Mouse (Mus musculus) neural tube, embryonic 10.5 days (tissue): ENCODE measurements around the gene Tesc.
A peak's percentile ranks its signal among the peaks of the same experiment; 100 is the strongest.

Experiments used
- DNase-seq: peaks from one replicate; pipeline ENCODE4 v3.0.0-alpha.2; 2017; ENCODE audit warnings: low spot score; ENCODE audit errors: extremely low spot score

Gene Tesc

DNA sequence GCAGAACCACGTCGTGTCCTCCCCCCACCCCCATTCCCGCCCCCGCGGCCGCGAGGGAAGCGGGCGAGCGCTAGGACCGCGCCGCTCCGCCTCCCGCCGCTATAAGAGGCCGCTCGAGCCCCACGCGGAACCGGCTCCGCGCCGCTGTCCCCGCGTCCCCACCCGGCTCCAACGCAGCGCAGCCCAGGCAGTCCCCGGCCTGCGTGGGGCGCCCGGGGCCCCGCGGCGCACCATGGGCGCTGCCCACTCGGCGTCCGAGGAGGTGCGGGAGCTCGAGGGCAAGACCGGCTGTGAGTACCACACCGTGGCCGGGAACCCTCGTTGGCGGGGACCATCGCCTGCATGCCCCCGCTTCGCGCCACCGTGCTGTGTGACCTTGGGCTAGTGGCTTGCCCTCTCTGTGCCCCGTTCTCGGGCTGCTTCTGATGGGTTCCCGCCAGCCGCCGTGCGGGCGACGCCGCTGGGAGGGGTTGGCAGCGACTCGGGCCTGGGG is at the start of gene Tesc:
Tesc (plus strand) TSS at position 46 of the 493 bp plus-strand sequence.
- DNase-seq: peak; percentile 43

DNA sequence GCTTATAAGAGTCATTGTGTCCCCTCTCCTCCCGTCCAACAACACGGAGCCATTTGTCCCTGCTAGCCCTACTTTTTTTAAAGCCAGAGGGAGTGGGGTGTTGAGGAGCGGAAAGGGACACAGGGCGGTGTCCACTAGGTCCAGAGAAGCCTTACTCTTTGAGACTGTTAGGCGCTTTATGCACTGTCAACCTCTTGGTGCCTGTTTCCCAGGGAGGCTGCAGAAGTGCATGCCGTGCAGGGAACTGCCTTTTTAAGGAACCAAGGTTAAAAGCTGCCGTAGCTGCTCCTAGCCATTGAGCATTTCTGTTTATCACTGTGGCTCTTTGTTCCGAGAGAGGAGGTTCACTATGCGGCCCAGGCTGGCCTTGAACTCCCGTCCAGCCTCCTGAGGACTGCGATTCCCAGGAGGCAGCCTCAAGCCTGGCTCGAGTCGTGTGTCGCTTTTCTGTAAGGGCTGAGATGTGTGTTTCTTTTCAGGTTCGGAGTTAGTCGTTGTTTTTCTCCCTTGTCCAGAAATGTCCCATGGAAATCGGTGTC is 49.3 kb upstream of the Tesc start:
- DNase-seq: no peak

DNA sequence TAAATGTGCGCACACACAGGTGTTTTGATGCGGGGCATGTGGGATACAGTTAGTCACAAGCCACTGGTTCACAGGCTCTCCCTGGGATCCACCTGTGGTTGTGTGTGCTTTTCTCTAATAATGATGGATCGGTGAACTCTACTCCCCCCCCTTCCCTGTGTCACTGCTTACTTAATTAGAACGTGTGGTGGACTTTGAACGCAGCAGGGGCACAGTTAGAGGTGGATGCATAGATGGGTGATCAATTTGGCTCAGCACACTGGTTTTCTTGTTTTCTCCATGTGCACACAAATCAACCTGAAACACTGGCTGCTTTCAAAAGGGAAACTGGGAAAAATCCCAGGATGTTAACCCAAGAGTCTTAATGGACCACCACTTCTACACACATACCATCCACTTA is 48.5 kb upstream of the Tesc start:
- no peak for DNase-seq

DNA sequence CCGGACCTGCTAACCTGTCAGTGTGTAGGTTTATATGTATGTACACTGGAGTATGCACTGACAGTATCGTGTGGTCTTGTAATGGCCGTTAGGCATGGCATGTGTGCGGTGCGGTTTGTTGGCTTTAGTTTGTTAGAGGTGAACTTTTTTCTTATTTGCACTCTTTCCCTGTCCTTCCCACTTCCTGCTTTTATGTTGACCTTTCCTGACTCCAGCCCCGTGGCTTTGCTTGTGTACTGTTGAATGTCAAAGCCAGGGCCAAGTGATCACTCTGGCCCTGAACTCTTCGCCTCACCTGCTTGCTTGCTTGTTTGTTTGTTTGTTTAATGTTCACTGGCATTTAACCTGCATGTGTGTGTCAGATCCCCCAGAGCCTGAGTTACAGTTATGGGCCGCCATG is 46.6 kb upstream of the Tesc start:
- DNase-seq: no peak

DNA sequence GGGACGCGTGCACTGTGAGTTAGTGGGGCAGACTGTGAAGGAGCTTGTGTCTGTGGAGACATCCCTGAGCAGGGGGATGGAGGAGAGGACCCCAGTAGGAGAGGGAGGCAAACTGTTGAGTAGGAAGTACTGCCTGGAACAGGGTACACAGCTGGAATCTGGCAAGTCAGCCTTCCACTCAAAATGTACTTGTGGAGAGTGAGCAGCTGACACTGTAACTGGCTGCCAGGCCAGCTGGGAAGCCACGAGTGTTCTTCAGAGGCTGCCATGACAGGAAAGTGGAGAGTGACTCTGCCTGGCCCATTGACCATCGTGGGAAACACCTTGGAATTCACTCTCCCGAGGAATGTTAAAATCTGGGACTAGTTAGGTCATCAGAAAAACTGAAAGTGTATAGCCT is 45.6 kb upstream of the Tesc start:
- no peak for DNase-seq

DNA sequence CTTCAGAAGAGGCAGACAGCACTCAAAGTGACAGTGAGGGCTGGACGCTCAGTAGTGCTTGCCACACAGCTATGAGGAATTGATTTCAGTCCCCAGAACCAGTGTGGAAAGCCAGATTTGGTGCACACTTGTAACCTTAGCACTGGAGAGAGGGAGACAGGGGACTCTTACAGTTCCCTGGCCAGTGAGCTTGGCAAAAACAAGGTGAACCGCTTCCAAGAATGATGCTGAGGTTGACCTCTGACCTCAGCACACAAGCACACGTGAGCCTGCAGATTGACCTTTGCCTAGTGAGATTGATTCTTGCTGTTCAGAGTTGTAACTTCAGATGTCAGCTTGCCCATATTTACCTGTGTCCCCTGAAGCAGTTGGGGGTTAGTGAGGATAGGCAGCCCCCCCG is 41.2 kb upstream of the Tesc start:
- no peak for DNase-seq

DNA sequence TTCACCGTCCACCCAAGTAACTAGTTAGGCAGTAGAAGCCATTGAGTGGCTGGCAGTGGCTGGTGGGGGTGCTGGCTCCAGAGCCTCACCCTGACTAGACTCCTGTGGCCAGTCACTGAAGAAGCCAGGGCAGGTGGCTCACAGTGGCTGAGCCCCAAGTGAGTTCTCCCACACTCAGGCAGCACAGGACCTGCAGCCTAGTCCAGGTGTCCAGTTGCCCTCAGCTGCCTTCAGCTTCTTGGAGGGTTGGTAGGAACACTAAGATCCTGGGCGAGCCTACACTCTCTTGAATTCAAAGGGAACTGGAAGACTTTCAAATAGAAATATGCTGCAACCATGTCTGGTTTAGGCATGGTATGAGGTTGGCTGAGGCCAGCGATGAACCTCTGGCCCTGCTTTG is 39.7 kb upstream of the Tesc start:
- no peak for DNase-seq

DNA sequence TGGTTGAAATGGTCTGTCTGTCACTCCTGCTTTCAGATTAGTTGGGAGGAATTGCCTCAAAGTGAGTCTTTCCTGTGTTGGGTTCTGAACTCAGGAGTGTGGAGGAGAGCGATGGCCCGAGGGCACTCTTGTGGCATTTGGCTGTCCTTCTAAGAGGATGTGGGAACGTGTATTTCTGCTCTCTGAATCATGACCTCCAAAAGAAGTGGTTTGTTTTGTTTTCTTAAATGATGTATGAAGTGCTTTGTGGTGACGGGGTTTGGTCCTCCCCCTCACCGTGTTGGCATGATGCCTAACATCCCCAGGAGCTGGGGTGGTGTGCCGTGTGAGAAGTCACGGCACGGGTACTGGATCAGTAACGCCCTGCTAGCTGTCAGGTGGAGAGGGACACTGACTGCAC is 39.2 kb upstream of the Tesc start:
- no peak for DNase-seq

DNA sequence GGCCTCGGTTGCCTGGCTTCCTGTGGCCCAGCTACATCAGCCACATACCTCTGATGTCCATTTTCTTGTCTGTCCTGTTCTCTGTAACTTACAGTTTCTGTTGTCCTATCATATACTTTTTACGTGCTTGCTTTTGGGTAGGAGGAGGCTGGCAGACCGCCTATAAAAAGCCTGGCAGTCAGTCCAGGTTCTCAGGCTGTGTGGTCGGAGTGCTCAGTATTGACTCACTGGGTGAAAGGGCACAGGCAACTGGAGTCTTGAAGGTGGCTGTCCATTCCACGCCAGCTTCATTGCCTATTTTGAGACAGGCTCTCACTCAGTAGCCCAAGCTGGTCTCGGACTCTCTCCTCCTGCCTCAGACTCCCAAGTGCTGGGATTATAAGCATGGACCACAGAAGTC is 37.8 kb upstream of the Tesc start:
- no peak for DNase-seq

DNA sequence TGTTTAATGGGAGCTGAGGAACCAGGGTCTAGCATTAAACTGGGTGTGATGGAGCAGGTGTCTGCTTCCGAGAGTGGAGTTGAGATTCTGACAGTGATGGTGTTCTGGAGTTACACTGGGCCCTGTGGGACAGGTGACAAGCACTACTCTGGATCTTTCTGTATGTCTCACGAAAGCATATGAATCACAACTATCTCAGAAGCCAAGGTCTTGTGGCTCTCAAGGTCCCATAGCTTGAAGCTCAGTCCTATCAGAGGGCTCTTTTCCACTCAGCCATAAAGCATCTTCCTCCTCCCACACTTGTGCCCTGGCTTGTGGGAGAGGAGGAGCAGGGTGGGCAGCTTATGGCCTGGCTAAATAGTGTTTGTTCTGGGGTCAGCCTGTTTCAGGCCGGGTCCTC is 36.6 kb upstream of the Tesc start:
- DNase-seq: no peak

DNA sequence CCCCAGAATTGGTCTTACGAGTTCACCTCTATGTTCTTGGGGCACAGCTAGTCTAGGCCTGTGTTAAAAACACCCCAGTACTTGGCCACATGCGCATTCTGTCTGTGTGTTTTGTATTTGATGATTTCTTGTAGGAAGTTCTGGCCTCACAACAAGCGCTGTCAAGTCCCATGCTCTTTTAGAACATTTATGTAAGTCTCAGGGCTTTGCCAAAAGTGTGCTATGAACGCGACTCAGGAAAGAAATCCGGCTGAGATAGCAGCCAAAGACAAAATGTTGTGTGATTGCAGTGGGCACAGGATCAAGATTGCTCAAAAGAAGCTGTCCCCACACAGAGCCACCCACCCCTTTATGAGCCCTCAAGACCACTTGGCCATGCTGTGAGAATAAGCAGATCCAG is 34.0 kb upstream of the Tesc start:
- DNase-seq: no peak

DNA sequence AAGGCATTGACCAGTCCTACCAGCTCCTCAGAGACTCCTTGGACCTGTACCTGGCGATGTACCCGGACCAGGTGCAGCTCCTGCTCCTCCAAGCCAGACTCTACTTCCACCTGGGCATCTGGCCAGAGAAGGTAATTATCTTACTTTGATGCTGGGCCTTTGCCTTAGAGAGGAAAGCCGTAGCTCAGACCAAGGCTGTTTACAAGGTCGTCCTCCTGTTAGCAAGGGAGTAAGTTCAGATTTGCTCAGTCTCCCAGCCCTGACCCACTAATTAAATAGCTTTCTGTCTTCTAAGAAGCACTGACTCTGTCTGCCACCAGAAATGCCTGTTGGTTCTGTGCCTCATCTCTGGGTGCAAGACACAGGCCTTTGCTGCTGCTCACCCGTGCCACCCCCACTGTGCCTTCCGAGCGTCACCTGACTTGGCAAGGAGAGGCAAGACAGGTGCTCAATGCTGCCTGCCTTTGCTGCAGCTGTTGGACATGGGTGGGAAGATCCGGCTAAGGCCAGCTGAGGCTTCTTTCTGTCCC is 32.1 kb upstream of the Tesc start:
- DNase-seq: no peak

DNA sequence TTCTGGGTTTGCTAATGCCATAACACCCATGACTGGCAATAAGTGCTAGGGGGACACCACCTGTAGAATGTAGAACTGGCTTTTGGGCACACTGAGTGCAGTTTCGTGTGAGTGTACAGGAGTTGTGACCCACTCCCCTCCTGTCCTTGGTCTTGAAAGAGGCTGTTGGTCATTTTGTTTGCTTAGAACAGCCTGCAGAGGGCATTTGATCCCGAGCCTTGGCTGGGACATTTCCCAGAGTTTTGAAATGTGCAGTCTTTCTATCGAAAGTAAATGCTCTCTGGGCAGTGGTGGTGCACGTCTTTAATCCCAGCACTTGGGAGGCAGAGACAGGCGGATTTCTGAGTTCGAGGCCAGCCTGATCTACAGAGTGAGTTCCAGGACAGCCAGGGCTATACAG is 31.6 kb upstream of the Tesc start:
- DNase-seq: no peak

DNA sequence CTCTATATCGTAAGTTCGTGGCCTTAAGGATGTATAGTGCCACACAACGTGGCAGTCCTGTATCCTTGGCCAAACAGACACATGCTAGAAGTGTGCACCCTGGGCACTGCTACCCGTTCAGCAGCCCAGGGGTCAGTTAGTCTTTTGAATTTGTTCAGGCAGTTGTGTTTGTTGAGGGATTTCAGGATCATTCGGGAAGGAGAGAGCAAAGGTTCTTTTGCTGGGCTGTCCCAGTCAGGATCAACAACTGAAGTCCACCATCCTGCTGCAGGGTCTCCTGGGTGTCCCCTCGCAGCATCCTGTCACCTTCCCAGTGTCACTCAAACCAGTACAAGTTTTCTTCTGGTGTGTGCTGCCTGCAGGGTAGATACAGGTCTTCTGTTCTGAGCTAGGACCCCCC is 31.0 kb upstream of the Tesc start:
- DNase-seq: no peak

DNA sequence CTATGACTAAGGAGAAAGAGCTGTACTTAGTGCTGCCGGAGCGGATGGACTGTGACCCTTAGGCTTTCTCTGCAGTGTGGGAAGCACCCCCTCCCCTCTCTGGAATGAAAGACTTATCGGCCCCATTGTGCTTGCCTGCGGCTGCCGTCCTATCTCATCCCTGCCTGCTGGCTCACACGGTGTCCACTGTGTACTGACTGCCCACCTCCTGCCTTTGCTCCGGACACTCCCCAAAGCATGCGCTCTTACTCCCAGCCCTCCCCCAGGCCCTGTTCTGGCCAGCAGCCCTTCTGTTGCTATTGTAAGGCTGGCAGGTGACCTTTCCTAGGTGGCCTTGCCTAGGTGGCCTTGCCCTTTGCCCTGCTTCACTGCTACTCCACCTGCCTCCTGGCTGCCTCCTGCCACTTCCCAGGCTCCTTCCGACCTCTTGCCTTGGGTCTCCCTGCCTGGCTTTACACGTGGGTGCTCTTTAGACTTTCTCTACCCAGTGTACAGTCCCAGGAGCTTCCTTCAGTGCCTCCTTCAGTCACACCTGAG is 30.0 kb upstream of the Tesc start:
- DNase-seq: no peak

DNA sequence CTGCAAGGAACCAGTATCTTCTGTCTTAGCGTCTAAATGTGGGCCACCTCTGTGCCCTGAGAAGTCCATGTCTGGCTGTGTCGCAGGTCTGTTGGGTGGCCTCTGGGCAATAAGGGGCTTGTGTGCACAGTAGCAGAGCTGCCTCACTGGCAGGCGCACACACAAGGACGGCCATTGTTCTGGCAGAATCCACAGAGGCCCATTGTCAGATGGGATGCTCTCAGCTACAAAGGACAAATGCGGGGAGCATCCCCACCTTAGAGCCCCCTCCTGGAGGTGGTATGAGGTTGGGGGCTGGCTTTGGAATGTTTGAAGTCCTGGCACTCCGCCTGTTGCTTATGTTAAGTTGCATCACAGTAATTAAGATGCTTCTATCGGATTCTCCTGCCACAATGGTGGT is 28.5 kb upstream of the Tesc start:
- no peak for DNase-seq

DNA sequence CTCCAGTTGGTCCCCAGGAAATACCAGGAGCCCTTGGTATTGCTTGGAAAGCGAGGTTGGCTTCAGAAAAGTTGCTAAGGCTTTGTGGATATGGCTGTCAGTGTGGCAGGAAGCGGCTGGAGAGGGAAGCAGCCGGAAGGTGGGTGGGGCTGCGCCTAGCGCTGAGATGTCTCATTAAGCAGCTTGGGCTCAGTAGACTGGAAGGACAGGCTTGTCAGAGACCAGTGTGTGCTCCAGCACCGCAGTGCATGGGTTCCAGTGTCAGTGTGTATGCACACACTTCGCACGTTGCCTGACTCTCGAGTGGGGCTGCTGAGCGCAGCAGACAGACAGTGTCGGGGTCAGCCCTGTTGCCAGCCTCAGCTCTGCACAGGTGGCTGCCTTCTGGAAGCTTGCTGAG is 28.0 kb upstream of the Tesc start:
- no peak for DNase-seq

DNA sequence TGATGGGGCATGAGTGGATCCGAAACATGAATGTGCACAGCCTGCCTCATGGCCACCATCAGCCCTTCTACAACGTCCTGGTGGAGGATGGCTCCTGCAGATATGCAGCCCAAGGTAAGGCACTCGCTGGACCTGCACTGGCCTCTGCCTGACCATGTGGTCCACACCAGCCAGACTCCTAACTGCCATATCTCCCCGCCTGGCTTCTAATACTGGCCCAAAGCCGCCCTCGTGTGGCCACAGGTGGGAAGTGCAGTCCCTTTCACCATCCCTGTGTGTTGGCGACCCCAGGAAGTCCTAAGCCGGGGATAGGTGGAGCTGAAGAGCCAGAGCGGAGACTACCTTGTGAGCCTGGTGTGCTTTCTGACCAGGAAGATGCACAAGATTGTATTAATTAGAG is 25.5 kb upstream of the Tesc start:
- DNase-seq: peak; percentile 79

DNA sequence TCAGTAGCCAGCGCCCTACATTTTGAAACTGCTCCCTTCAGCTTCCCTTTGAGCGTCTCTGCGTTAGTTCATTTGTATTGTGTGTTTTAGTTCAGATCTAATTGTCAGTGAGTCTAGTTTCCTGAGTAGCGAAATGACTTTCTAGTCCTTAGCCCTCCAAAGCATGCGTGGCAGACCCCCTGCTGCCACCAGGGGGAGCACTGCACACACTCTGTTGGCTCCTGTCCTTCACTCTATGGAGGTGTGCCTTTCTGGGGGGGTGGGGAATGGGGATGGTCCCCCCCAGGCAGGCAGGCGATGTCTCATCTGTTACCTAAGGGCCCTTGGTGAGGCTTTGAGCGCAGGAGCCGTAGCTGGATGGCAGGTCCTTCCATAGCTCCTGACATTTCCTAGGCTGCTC is 22.9 kb upstream of the Tesc start:
- DNase-seq: peak; percentile 38

DNA sequence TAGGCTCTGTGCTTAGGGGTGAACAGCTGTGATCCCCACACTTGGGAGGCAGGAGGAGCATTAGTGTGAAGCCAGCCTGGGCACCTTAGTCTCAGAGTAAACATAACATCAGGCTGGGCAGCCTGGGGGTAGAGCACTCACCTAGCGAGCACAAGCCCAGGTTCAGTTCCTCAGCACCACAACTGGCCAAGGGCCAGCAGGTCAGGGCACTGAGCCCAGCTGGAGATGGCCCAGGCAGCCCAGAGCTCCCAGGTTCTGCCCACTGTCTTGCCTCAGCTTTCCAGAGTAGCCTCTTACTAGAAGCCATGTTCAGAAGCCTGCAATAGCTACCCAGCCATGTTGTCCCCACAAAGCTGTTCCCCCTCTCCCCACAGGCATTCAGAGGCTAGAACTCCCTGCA is 21.8 kb upstream of the Tesc start:
- no peak for DNase-seq

DNA sequence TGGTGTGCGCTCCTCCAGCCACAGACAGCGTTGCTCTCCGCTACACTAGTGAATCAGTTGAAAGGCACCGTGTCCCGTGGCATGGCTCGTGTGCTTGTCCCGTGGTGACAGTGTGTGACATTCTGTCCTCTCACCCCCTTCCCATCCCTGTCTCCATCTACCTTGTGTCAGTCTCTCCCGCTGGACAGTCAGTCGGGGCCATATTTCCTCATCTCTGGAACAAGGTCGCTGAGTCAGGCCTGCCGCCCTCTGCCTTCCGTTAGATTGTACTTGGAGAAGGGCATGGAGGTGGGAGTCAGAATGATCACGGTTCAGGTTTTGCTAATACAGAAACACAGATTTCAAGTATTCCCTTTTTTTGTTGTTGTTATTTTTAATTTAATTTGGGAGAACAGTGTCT is 19.2 kb upstream of the Tesc start:
- DNase-seq: no peak

DNA sequence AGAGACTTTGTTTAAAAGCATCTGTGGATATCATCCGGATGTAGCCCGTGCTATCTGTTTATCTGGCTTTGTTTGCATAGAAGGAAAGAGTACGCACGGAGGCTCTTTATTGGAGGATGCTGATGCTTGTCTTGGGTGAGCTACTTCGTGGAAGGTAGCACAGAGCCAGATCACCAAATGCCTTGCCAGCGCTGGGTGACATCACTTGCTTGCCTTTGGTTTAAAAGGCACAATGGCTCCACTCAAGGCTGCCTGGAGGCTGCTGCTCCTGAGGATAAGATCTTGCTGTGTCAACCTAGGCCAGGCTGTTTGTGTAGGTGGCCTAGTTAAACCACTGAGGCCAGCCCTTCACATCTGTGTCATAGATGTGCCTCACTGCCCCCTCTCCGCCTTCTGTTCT is 16.7 kb upstream of the Tesc start:
- no peak for DNase-seq

DNA sequence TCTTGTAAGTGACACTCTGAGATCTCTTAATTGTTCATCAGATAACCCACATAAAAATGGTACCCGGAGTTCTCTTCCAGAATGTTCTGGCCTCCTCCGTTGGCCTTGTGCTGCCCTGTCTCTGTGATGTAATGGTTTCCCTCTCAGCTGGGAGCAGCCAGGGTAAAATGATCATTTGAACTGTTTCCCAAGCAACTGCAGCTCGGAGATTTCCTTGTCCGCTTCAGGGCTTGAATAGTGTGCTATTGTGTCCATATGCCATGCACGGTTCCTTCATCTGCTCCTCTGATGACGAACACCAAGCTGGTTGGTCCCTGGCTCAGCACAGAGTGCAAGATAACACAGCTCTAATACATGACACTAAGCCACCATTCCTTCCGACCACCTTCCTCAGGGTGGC is 15.7 kb upstream of the Tesc start:
- DNase-seq: no peak

DNA sequence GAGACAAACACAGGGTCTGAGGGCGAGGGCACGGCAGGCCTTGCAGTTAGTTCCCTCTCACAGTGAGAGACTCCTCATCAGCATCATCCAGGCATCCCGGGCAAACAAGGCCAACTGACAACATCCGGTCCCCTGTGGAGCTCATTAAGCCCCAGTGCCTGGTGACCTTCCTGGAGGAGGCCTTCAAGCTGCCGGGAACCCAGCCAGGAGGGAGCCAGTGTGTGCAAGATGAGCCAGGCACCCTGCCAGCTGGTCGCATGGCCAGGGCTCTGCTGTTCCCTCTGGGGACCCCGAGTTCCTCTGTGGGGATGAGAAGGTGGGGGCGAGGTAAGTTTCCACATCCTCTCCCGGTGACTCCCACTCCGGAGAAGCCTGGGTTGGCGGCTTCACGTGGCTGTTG is 12.5 kb upstream of the Tesc start:
- DNase-seq: no peak
